Mouse (Mus musculus) embryo, embryonic 11 days (tissue): ENCODE measurements at regions not wholly inside any gene's neighbourhood (a gene's known extent, or its start where the extent isn't known, plus 50 kb on each side); places are given as distances from the start of the nearest gene placed in this dataset.

Source experiments
- DNase-seq: peaks from one replicate; pipeline ENCODE4 v3.0.0-alpha.2; 2015

DNA sequence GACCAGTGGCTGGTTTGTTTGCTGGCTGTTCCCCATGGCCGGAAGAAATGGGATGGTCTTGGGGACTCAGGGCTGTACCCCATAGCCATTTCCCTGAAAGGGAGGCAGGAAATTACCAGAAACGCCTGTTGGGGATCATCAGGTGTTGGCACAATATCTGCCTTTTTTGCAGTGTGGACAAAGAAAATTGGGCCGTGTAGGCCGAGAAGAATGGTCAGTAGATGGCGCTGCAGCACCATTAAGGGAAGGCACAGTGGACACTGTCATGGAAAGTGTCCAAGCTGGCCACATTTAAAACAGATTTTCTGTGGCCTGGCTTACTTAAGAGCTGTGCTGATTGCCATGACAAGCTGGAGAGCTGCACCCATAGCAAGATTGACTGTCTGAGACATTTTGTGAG is 358.1 kb downstream of the Slxl1 start:
- peak; percentile 0 for DNase-seq
